8 mouse cellular contexts compared by ENCODE assay signal in the genomic region with DNA sequence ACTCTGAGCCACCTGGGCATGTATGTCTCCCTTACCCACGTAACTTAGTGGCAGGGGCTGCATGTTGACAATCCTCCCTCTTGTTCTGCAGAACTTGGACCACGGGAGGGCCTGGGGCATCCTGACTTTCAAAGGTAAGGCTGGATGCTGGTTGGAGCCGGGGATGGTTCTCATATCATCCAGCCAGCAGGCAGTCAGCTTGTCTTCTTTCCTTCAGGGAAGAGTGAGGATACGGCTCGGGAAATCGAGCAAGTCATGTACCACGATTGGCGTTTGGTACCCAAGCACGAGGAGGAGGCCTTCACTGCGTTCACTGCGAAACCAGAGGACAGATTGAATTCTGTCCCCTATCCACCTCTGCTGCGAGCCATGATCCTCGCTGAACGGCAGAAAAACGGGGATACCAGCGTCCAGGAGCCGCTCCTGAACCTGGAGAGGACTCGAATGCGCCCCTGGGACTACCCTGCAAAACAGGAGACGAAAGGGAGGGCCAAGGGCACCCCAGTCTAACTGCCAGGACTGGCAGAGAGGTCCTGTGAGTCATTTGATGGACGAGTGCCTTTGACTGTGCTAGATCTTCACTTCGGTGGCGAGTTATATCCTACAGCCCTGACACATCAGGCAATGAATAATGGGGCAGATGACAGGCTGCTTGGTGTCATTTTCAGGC. TPM values are rescaled to one million over a fixed set of nuclear protein-coding genes. Genes with fewer than 3 reads are reported as not detected.
DNase-seq lines count a peak whose midpoint lies in the region; ATAC-seq and TF ChIP-seq lines count a peak whose summit lies in the region.

No protein-coding gene starts in this region.

- H3K9ac ChIP-seq in heart, embryonic 11.5 days (ENCODE audit: low read depth, low read length): peak overlapping the region; percentile 84
- H3K9ac ChIP-seq in intestine, postnatal 0 days (ENCODE audit: low read depth, low read length): peak overlapping the region; percentile 88

- 14% methylated on average over 23 of the region's 23 CpGs for WGBS in heart, embryonic 11.5 days (ENCODE audit: insufficient replicate concordance)
- 13% methylated on average over 23 of the region's 23 CpGs for WGBS in embryonic facial prominence, embryonic 10.5 days
- 9% methylated on average over 23 of the region's 23 CpGs for WGBS in intestine, postnatal 0 days
- 7% methylated on average over 23 of the region's 23 CpGs for whole genome bisulfite sequencing in olfactory bulb, adult 2 months

- peaks cover 35% of the 10 kb centered on the region for H3K4me1 ChIP-seq in heart, embryonic 11.5 days (ENCODE audit: control insufficient read depth, insufficient read depth, low read length)
- H3K4me1 ChIP-seq in embryonic facial prominence, embryonic 10.5 days: peaks cover 46% of the 10 kb centered on the region
- 0 out of 2 replicates have a peak, but pooled peaks cover 7% of the 10 kb centered on the region for H3K4me1 ChIP-seq in intestine, postnatal 0 days (replicated peaks; ENCODE audit: control insufficient read depth, insufficient read depth, low read length)
- peaks cover 42% of the 10 kb centered on the region for H3K4me1 ChIP-seq in olfactory bulb, adult 2 months (ENCODE audit: control insufficient read depth, insufficient read depth, low read length)

- H3K79me3 ChIP-seq in C2C12 (ENCODE audit: low read depth): peaks cover 12% of the 10 kb centered on the region

- peak overlapping the region; percentile 94 for H3ac ChIP-seq in C2C12 (ENCODE audit: control insufficient read depth, insufficient read length, low read depth)

- TF ChIP-seq CTCF in C2C12 (IDR thresholded peaks at IDR 0.05; ENCODE audit: control insufficient read depth, insufficient read depth, insufficient read length): no peak
- TF ChIP-seq CTCF in intestine, postnatal 0 days (IDR thresholded peaks at IDR 0.05; ENCODE audit: low read depth): no peak
- TF ChIP-seq CTCF in olfactory bulb, adult 2 months (IDR thresholded peaks at IDR 0.05; ENCODE audit: insufficient read depth, low read depth, low read length): no peak

- DNase-seq in heart, postnatal 25 days (ENCODE audit: low spot score): no peak
- no peak for DNase-seq in embryonic facial prominence, embryonic 10.5 days (ENCODE audit: low spot score)
- no peak for DNase-seq in left cerebral cortex, postnatal 25 days (ENCODE audit: low spot score in 2 of 2)
- no peak for DNase-seq in right cerebral cortex, postnatal 25 days

- peak overlapping the region; percentile 84 for H3K4me2 ChIP-seq in heart, embryonic 11.5 days
- peak overlapping the region; percentile 94 for H3K4me2 ChIP-seq in intestine, postnatal 0 days (replicated peaks; ENCODE audit: low read depth)

- H3K4me3 ChIP-seq in heart, embryonic 11.5 days (ENCODE audit: low read depth, low read length): peak overlapping the region; percentile 69
- peak overlapping the region; percentile 89 for H3K4me3 ChIP-seq in C2C12 (ENCODE audit: insufficient read depth, poor library complexity, severe bottlenecking)
- H3K4me3 ChIP-seq in embryonic facial prominence, embryonic 10.5 days: peak overlapping the region; percentile 83
- peak overlapping the region; percentile 85 for H3K4me3 ChIP-seq in intestine, postnatal 0 days (ENCODE audit: low read depth, low read length)
- peak overlapping the region; percentile 66 for H3K4me3 ChIP-seq in olfactory bulb, adult 2 months (ENCODE audit: insufficient read depth, low read depth, low read length)

- no peak for TF ChIP-seq POLR2A in olfactory bulb, adult 2 months (IDR thresholded peaks at IDR 0.05; ENCODE audit: insufficient read depth, low read depth, low read length)

- peaks cover 46% of the 10 kb centered on the region for H3K79me2 ChIP-seq in C2C12 (ENCODE audit: control insufficient read depth, insufficient read depth)

- ATAC-seq in heart, embryonic 11.5 days (replicated peaks; ENCODE audit: insufficient number of reproducible peaks, low FRiP score, low TSS enrichment): no peak
- ATAC-seq in intestine, postnatal 0 days: no peak

- H3K9me3 ChIP-seq in heart, embryonic 11.5 days (replicated peaks; ENCODE audit: control insufficient read depth, low read length): no peaks in the 10 kb centered on the region
- no peaks in the 10 kb centered on the region for H3K9me3 ChIP-seq in embryonic facial prominence, embryonic 10.5 days
- H3K9me3 ChIP-seq in intestine, postnatal 0 days (ENCODE audit: control insufficient read depth): no peaks in the 10 kb centered on the region

- intact Hi-C loops in heart, postnatal 25 days (cut with DNase I): loop anchor here (1.0 kb wide), 1 partner anchor 40 kb away; no protein-coding TSS in a partner anchor
- intact Hi-C loops in left cerebral cortex, postnatal 25 days (cut with DNase I): no loop called here

- H3K27me3 ChIP-seq in heart, embryonic 11.5 days (ENCODE audit: control insufficient read depth, insufficient read depth, low read length): no peaks in the 10 kb centered on the region
- no peaks in the 10 kb centered on the region for H3K27me3 ChIP-seq in C2C12 (ENCODE audit: control insufficient read depth, insufficient read depth, insufficient read length)
- no peaks in the 10 kb centered on the region for H3K27me3 ChIP-seq in embryonic facial prominence, embryonic 10.5 days (replicated peaks; ENCODE audit: low read depth, poor library complexity, severe bottlenecking)
- no peaks in the 10 kb centered on the region for H3K27me3 ChIP-seq in intestine, postnatal 0 days (replicated peaks; ENCODE audit: control insufficient read depth, insufficient read depth, low read length)

- H3K27ac ChIP-seq in heart, embryonic 11.5 days (ENCODE audit: low read depth, low read length): peak overlapping the region; percentile 70
- H3K27ac ChIP-seq in embryonic facial prominence, embryonic 10.5 days (replicated peaks): peak overlapping the region; percentile 90
- H3K27ac ChIP-seq in intestine, postnatal 0 days (ENCODE audit: low read depth, low read length): peak overlapping the region; percentile 86
- 0 out of 2 replicates have a peak overlapping the region, but pooled peaks have one; percentile 13 for H3K27ac ChIP-seq in olfactory bulb, adult 2 months (ENCODE audit: insufficient read depth, low read depth, low read length)

- peaks cover 41% of the 10 kb centered on the region for H3K36me3 ChIP-seq in heart, embryonic 11.5 days (ENCODE audit: control insufficient read depth, insufficient read depth, low read length)
- H3K36me3 ChIP-seq in C2C12 (ENCODE audit: control insufficient read depth, insufficient read depth): peaks cover 51% of the 10 kb centered on the region
- peaks cover 74% of the 10 kb centered on the region for H3K36me3 ChIP-seq in embryonic facial prominence, embryonic 10.5 days (replicated peaks)
- H3K36me3 ChIP-seq in intestine, postnatal 0 days (ENCODE audit: control insufficient read depth, insufficient read depth): peaks cover 59% of the 10 kb centered on the region

RNA-seq across cellular contexts. Expression of gene Nme3, which starts 0.6 kb away (rescaled TPM):
- polyA plus RNA-seq in heart, embryonic 11.5 days (2014; fragmentation: Nextera tagmentation; extraction: Ambion mirVana): 35.7 and 37.9 TPM in 2 replicates
- 10 to 100 TPM; 33.9 to 35.6 TPM for total RNA-seq in heart, postnatal 25 days (2021)
- 19.8 TPM for polyA plus RNA-seq in C2C12 (2012; fragmentation: generic; extraction: Trizol)
- polyA plus RNA-seq in embryonic facial prominence, embryonic 10.5 days (2016; fragmentation: Nextera tagmentation; extraction: Ambion mirVana): 47.3 and 50.1 TPM in 2 replicates
- 47.4 and 54.4 TPM in 2 replicates for polyA plus RNA-seq in intestine, postnatal 0 days (2015; fragmentation: Nextera tagmentation; extraction: Ambion mirVana)
- not detected in 2 replicates for polyA plus RNA-seq in olfactory bulb, adult 2 months (2012; ENCODE audit: insufficient read depth, insufficient read length, low replicate concordance, missing spikeins)
- total RNA-seq in left cerebral cortex, postnatal 25 days (2021): 10 to 100 TPM; 47.4 to 47.5 TPM

RNA-seq across cellular contexts. Expression of gene Mrps34, which starts 0.8 kb away (rescaled TPM):
- 85.6 and 92.1 TPM in 2 replicates for polyA plus RNA-seq in heart, embryonic 11.5 days (2014; fragmentation: Nextera tagmentation; extraction: Ambion mirVana)
- 100 to 1,000 TPM; 110 to 111 TPM for total RNA-seq in heart, postnatal 25 days (2021)
- 107 TPM for polyA plus RNA-seq in C2C12 (2012; fragmentation: generic; extraction: Trizol)
- 102 and 105 TPM in 2 replicates for polyA plus RNA-seq in embryonic facial prominence, embryonic 10.5 days (2016; fragmentation: Nextera tagmentation; extraction: Ambion mirVana)
- polyA plus RNA-seq in intestine, postnatal 0 days (2015; fragmentation: Nextera tagmentation; extraction: Ambion mirVana): 132 and 141 TPM in 2 replicates
- not detected in 2 replicates for polyA plus RNA-seq in olfactory bulb, adult 2 months (2012; ENCODE audit: insufficient read depth, insufficient read length, low replicate concordance, missing spikeins)
- total RNA-seq in left cerebral cortex, postnatal 25 days (2021): 10 to 100 TPM; 64.6 to 69.9 TPM

RNA-seq across cellular contexts. Expression of gene Eme2, which starts 0.8 kb away (rescaled TPM):
- 15.3 and 19.3 TPM in 2 replicates for polyA plus RNA-seq in heart, embryonic 11.5 days (2014; fragmentation: Nextera tagmentation; extraction: Ambion mirVana)
- 10 to 100 TPM; 17.8 to 19.9 TPM for total RNA-seq in heart, postnatal 25 days (2021)
- polyA plus RNA-seq in C2C12 (2012; fragmentation: generic; extraction: Trizol): 11.2 TPM
- polyA plus RNA-seq in embryonic facial prominence, embryonic 10.5 days (2016; fragmentation: Nextera tagmentation; extraction: Ambion mirVana): 30.6 and 33.6 TPM in 2 replicates
- 16.7 and 18.5 TPM in 2 replicates for polyA plus RNA-seq in intestine, postnatal 0 days (2015; fragmentation: Nextera tagmentation; extraction: Ambion mirVana)
- not detected in 2 replicates for polyA plus RNA-seq in olfactory bulb, adult 2 months (2012; ENCODE audit: insufficient read depth, insufficient read length, low replicate concordance, missing spikeins)
- total RNA-seq in left cerebral cortex, postnatal 25 days (2021): 10 to 100 TPM; 52.9 to 59.1 TPM

RNA-seq across cellular contexts. Expression of gene Spsb3, which starts 9.3 kb away (rescaled TPM):
- 25.2 and 26.5 TPM in 2 replicates for polyA plus RNA-seq in heart, embryonic 11.5 days (2014; fragmentation: Nextera tagmentation; extraction: Ambion mirVana)
- total RNA-seq in heart, postnatal 25 days (2021): 10 to 100 TPM; 33.4 to 36.3 TPM
- 37.0 TPM for polyA plus RNA-seq in C2C12 (2012; fragmentation: generic; extraction: Trizol)
- 47.1 TPM in 2 replicates for polyA plus RNA-seq in embryonic facial prominence, embryonic 10.5 days (2016; fragmentation: Nextera tagmentation; extraction: Ambion mirVana)
- 42.3 and 43.4 TPM in 2 replicates for polyA plus RNA-seq in intestine, postnatal 0 days (2015; fragmentation: Nextera tagmentation; extraction: Ambion mirVana)
- not detected in 2 replicates for polyA plus RNA-seq in olfactory bulb, adult 2 months (2012; ENCODE audit: insufficient read depth, insufficient read length, low replicate concordance, missing spikeins)
- total RNA-seq in left cerebral cortex, postnatal 25 days (2021): 10 to 100 TPM; 57.9 to 58.0 TPM

RNA-seq across cellular contexts. Expression of gene Nubp2, which starts 9.6 kb away (rescaled TPM):
- polyA plus RNA-seq in heart, embryonic 11.5 days (2014; fragmentation: Nextera tagmentation; extraction: Ambion mirVana): 42.3 and 43.3 TPM in 2 replicates
- total RNA-seq in heart, postnatal 25 days (2021): 10 to 100 TPM; 18.2 to 19.4 TPM
- polyA plus RNA-seq in C2C12 (2012; fragmentation: generic; extraction: Trizol): 66.5 TPM
- polyA plus RNA-seq in embryonic facial prominence, embryonic 10.5 days (2016; fragmentation: Nextera tagmentation; extraction: Ambion mirVana): 71.8 and 81.8 TPM in 2 replicates
- 48.0 and 53.5 TPM in 2 replicates for polyA plus RNA-seq in intestine, postnatal 0 days (2015; fragmentation: Nextera tagmentation; extraction: Ambion mirVana)
- not detected in 2 replicates for polyA plus RNA-seq in olfactory bulb, adult 2 months (2012; ENCODE audit: insufficient read depth, insufficient read length, low replicate concordance, missing spikeins)
- 10 to 100 TPM; 32.7 to 33.6 TPM for total RNA-seq in left cerebral cortex, postnatal 25 days (2021)

Comparison
In these comparisons a context has a peak if more than half of its experiments do, and no peak if none do; other contexts are left out.
1. H3K27ac ChIP-seq: peak in every context shown above with its lines; median percentile 90 in embryonic facial prominence, embryonic 10.5 days; 86 in intestine, postnatal 0 days; 70 in heart, embryonic 11.5 days; 13 in olfactory bulb, adult 2 months.
2. RNA of gene Nme3, which starts 0.6 kb away (polyA plus RNA-seq): 47.3 to 50.1 TPM in embryonic facial prominence, embryonic 10.5 days, 47.4 to 54.4 TPM in intestine, postnatal 0 days, 35.7 to 37.9 TPM in heart, embryonic 11.5 days and 19.8 TPM in C2C12 (single experiment); not detected in olfactory bulb, adult 2 months; every median in the first group is over 10 times any median in the second.
3. RNA of gene Mrps34, which starts 0.8 kb away (polyA plus RNA-seq): 132 to 141 TPM in intestine, postnatal 0 days, 107 TPM in C2C12 (single experiment), 102 to 105 TPM in embryonic facial prominence, embryonic 10.5 days and 85.6 to 92.1 TPM in heart, embryonic 11.5 days; not detected in olfactory bulb, adult 2 months; every median in the first group is over 10 times any median in the second.
4. Peak in every context shown above with its lines, with median percentiles within 50 percentile points of each other: H3K4me3 ChIP-seq.